Mouse (Mus musculus): Measurements from ENCODE around the gene Zdhhc22. TPM values are rescaled to one million over a fixed set of nuclear protein-coding genes. Genes with fewer than 3 reads are reported as not detected.

Zdhhc22 gene
- total RNA-seq, 2 experiments from 2014 or later: 51.6 to 58.0 TPM

GRCm38 (mm10) chr12:86968468-86969219 is 21.6 kb downstream of the Zdhhc22 start:
- peak; percentile 76 to 81 for DNase-seq (ENCODE audit: low spot score in 2 of 2)
- intact Hi-C loops (cut with DNase I): loop anchor here (1.0 kb wide), 1 partner anchor 21 kb away; the partner anchor contains the start of gene Cipc

DNA sequence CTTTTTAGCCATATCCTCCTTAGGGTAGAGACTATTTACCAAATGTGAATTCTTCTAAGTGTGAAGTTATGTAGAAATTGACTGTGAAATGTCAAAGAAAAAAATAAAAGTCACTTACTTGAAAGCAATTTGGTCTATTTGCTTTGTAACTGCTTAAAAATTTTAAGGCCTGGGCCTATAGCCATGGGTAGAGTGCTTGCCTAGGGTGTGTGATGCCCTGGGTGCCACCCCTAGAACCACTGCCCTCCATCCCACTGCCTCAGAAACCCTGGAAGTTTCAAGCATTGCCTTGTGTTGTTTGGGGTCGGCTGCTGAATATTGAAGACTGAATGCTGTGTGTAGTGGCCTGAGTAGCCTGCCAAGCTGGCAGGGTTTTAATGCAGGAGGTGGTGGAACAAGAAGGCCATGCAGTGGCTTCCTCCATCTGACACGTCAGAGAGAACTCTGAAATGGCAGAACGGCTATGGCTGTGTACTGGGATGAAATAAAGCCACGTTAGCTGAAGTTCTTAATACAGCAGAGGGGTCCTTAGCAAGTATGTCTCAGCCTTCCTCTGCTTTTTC is 24.9 kb downstream of the Zdhhc22 start:
- no peak for DNase-seq (ENCODE audit: low spot score in 2 of 2)
- intact Hi-C loops (cut with DNase I): no loop called here

- intact Hi-C loops (cut with DNase I): no loop called here
- no peak for DNase-seq (ENCODE audit: low spot score in 2 of 2)
Observed at GRCm38 (mm10) chr12:86964278-86965057, 25.8 kb downstream of the Zdhhc22 start.

- no peak for DNase-seq (ENCODE audit: low spot score in 2 of 2)
- intact Hi-C loops (cut with DNase I): no loop called here
Observed at GRCm38 (mm10) chr12:86961589-86962344, 28.5 kb downstream of the Zdhhc22 start.

DNA sequence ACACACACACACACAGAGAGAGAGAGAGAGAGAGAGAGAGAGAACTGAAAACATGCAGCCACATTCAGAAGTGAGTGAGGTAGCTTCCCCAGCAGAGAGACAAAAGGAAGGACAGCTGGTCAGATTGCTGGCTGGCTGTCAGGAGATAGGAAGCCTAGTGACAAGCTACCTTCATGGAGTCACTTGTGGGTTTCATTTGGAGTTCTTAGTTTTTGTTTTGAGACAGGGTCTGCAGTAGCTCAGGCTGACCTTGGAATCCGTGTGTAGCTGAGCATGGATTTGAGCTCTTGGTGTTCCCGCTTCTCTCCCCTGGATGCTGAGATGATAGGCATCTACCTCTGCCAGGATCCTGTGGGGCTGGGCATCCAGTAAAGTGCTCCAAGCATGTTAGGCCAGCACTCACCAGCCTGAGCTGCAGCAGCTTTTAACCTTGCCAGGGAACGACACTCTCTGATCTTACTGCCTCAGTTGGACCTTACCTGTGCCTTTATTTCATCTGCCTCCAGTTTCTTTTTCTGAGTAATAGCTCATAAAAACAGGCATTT is 29.4 kb downstream of the Zdhhc22 start:
- DNase-seq (ENCODE audit: low spot score in 2 of 2): no peak
- intact Hi-C loops (cut with DNase I): no loop called here

GRCm38 (mm10) chr12:86960138-86960537 is 30.1 kb downstream of the Zdhhc22 start:
- intact Hi-C loops (cut with DNase I): no loop called here
- no peak for DNase-seq (ENCODE audit: low spot score in 2 of 2)

GRCm38 (mm10) chr12:86959661-86960060 is 30.6 kb downstream of the Zdhhc22 start:
- DNase-seq (ENCODE audit: low spot score in 2 of 2): no peak
- intact Hi-C loops (cut with DNase I): no loop called here

GRCm38 (mm10) chr12:86958558-86958957 is 31.7 kb downstream of the Zdhhc22 start:
- intact Hi-C loops (cut with DNase I): no loop called here
- DNase-seq (ENCODE audit: low spot score in 2 of 2): no peak

DNA sequence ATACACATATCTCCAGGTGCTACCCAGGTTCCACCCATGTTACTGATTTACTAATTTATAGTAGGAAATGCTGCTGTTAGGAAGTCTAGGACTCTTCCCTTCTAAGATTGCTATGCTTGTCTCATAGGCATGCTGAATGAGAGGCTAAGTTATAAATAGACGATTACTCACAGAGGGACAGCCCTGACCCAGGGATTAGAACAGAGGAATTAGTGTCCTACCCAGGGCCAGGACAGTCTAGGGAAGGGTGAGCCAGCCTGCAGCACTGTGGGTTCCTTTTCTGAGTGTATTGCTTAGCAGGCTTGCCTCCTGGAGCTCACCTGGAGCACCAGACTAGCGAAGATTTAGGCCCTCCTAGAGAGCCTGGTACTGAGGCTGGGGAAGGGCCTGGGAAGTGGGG is 34.3 kb downstream of the Zdhhc22 start:
- intact Hi-C loops (cut with DNase I): no loop called here
- DNase-seq (ENCODE audit: low spot score in 2 of 2): no peak

GRCm38 (mm10) chr12:86952331-86952850 is 37.8 kb downstream of the Zdhhc22 start:
- DNase-seq (ENCODE audit: low spot score in 2 of 2): no peak
- intact Hi-C loops (cut with DNase I): no loop called here

DNA sequence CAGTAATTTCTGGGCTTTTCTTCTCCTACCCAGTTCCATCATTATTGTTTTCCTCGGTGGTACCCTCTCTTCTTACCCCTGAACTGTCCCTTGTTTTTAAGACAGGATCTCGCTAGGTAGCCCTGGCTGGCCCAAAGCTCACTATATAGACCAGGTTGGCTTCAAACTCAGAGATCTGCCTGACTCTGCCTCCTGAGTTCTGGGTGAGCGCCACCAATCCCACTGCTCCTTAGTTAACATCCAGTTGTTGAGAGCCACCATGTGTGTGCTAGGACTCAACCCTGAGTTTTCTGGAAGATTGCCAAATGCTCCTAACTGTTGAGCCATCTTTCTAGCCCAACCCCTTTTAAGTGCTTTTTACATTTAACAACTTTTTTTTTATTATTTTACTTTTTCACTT is 39.3 kb downstream of the Zdhhc22 start:
- intact Hi-C loops (cut with DNase I): no loop called here
- DNase-seq (ENCODE audit: low spot score in 2 of 2): no peak

DNA sequence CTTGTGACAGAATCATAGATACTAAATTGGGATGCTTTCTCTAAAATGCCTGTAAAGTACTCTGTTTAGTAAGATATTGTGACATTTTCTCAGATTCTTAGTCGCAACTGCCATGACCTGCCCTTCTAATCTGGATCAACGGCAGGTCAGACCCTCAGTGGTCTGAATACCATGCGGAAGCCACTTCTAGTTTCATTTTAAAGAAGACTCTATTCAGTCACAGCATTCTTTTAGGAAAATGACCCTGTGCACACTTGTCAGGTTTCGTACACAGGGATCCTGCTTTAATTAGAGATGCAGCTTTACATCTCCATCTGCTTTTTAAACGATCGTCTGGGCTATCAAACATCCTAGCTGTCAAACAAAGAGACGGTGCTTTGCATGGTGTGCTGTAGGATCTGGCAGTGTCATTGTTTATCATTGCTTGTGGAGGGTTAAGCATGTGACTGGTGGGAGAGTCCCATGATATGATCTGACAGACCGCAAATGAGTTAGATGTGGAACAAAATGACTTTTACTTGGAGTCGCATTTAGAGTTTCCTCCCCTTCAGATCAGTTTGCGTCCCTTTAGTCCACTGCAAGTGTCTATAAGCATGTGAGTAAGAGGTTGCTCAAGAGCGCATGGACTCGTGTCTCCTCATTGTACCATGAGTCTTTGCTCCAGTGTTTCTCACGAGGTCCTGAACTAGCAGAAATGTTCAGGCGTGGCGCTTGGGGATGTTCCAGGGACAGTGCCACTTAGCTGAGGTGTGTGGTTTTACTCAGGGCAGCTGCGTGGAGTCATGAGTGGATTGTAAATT is 39.9 kb downstream of the Zdhhc22 start:
- intact Hi-C loops (cut with DNase I): no loop called here
- DNase-seq (ENCODE audit: low spot score in 2 of 2): no peak

GRCm38 (mm10) chr12:86949501-86949900 is 40.7 kb downstream of the Zdhhc22 start:
- intact Hi-C loops (cut with DNase I): loop anchor here (5.0 kb wide), 1 partner anchor 177 kb away; no protein-coding TSS in a partner anchor

DNA sequence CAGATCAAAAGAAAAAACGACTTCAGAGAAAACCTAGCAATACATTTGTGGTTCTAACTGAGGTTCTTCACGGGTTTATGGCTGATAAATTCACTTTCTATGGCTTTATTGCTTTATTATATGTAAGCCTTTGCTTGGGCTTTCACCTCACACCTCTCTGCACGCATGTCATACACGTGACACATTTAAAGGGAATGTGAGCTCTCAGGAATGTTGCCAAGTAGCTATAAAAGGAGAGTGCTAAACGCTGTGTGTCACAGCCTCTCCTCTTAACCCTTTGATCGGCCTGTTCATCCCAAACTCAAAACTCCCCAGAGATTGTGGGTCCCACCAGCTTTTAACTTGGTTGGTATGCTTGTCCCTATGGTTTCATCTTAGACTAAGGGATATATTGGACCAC is 41.6 kb downstream of the Zdhhc22 start:
- intact Hi-C loops (cut with DNase I): loop anchor here (5.0 kb wide), 1 partner anchor 176 kb away; no protein-coding TSS in a partner anchor
- DNase-seq (ENCODE audit: low spot score in 2 of 2): no peak

More at GRCm38 (mm10) chr12:86949501-86949900, 40.7 kb downstream of the Zdhhc22 start:
- DNase-seq (ENCODE audit: low spot score in 2 of 2): no peak

DNA sequence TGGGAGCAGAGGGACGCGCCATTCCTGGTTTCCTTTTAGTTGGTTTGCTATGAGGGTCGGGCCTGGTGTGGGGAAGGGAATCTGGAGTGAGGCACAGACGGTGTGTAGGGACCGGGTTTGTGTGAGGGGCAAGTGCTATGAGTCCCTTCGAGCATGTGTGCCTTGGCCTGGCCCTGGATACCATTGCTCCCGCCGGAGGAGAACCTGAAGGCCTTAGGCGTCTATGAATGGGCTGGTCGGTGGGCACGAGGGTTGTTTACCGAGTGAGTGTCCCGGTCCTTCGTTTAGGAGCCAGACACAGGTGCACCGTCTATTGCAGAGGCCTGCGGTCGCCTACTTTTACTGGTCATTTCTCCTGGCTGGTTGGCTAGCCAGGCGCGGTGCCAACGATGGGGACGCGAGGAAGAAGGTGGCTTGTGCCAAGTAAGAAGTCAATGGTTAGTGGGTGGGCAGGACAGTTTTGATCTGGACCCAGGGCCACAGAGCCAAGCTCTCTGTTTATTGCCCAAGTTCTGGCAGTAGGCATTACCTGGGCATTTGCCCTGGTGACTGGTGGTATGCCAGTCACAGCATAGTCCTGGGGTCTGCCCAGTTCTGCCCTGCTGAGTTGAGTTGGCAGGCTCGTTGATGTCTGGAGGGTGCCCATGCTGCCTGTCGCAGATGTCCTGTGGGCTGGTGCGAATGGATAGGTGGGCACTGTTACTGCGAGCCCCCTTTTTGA is 42.4 kb downstream of the Zdhhc22 start:
- intact Hi-C loops (cut with DNase I): loop anchor here (1.0 to 5.0 kb wide), 3 partner anchors 20 to 176 kb away; no protein-coding TSS in a partner anchor

DNA sequence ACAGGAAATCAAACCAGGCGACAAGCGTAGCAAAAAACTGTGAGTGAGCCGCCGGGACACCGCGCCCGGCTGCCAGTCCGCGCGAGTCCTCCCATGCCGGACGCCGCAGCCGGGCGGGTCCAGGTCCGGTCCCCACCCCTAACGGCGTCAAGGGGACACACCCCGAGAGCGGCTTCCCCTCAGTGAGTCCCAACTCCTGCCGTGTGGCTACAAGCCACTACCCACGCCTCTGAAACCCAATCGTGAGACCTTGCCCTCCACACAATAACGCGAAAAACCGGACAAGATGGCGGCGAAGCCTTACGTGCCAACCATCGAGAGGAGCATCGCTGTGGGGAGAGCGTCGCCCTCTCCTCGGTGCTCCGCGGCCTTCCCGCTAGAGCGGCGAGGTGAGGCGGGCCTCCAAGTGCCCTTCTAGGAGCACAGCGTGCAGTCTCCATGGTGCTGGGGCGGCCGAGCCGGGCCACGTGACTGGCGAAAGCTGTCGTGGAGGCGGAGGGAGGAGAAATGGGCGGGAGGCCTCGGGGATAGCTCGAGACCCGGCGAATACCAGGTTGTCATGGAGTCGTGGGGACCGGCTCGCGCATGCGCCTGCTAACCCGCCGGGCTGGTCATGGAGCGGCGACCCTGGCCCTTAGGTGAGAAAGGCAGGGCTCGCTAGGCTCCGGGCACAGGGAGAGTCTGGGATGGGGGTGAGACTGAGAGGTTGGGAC is 43.2 kb downstream of the Zdhhc22 start, which contains the start of gene Cipc:
Cipc (plus strand) TSS at position 182 of the 713 bp plus-strand sequence.
- intact Hi-C loops (cut with DNase I): loop anchor here (1.0 to 5.0 kb wide), 3 partner anchors 21 to 175 kb away; no protein-coding TSS in a partner anchor
- DNase-seq (ENCODE audit: low spot score in 2 of 2): peak; percentile 99

More for the DNA sequence above, 42.4 kb downstream of the Zdhhc22 start:
- DNase-seq (ENCODE audit: low spot score in 2 of 2): peak; percentile 63 to 73

DNA sequence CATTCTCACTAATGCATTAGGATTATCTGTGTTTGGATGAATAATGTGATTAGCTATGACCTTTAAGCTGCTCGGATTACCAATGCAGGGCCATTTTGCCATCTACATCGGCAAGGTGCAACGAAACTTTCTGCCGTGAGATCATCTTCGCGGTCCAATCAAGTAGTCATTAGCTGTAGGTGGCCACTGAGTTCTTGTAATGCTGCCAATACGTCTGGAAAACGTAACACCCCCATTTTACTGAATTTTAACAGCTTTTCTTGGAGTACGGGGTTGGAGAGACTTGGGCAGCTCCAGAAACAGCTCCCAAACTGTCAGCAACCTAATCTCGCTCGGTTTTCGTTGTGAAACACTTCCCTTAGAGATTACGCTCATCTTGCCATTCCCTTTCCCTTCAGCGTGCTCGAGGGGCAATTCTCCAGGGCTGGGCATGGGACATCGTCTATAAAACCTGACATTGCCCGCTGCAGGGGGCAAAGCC is 43.9 kb downstream of the Zdhhc22 start:
- intact Hi-C loops (cut with DNase I): loop anchor here (2.0 to 5.0 kb wide), 2 partner anchors 58 to 174 kb away; no protein-coding TSS in a partner anchor
- no peak for DNase-seq (ENCODE audit: low spot score in 2 of 2)

Data from left cerebral cortex, postnatal 36 days (tissue).